Mouse (Mus musculus): Measurements from ENCODE around the gene Sp7.

DNA sequence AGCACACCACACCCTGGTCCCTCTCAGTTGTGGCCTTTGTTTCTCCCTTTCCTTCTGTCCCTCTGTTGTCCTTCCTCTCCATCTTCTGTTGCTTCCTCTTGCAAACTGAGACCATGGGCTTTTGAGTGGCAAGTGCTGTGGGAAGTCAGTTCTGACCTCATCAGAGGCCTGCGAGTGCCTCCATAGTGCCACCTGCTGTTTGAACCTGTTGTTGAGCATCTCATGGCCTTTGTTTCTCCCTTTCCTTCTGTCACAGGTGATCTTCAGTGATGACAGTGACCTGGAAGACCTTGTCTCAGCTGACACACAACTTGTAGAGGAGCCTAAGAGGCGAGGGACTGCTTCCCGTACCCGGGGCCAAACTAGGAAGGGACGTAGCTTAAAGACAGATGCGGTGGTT, 50.7 kb downstream of the Sp7 start:
- TF ChIP-seq HCFC1 (IDR thresholded peaks at IDR 0.05; ENCODE audit: low read depth, low read length): no peak
- TF ChIP-seq POLR2AphosphoS2 (IDR thresholded peaks at IDR 0.05; ENCODE audit: low read length): no peak
- TF ChIP-seq USF1 (IDR thresholded peaks at IDR 0.05; ENCODE audit: low read depth, low read length): no peak
- TF ChIP-seq UBTF (IDR thresholded peaks at IDR 0.05; ENCODE audit: borderline replicate concordance, insufficient read depth, low read depth, low read length): no peak
- no peak for TF ChIP-seq POLR2A (IDR thresholded peaks at IDR 0.05; ENCODE audit: control insufficient read depth in 1 of 2, insufficient read depth in 1 of 2, low read depth in 1 of 2, low read length in 2 of 2, poor library complexity in 1 of 2)
- no peak for TF ChIP-seq EP300 (IDR thresholded peaks at IDR 0.05; ENCODE audit: low read depth in 1 of 2, low read length in 2 of 2)
- no peak for TF ChIP-seq TCF12 (IDR thresholded peaks at IDR 0.05; ENCODE audit: low read depth, low read length)
- peak; percentile 79 to 89 (median 87) for TF ChIP-seq CTCF (IDR thresholded peaks at IDR 0.05 in 2 of 3, conservative IDR thresholded peaks at IDR 0.05 in 1 of 3; ENCODE audit: control insufficient read depth in 1 of 3, insufficient read depth in 1 of 3, low read depth in 2 of 3, low read length in 3 of 3, poor library complexity in 1 of 3, severe bottlenecking in 1 of 3)
- TF ChIP-seq RCOR1 (IDR thresholded peaks at IDR 0.05; ENCODE audit: low read depth, low read length): no peak
- TF ChIP-seq ZNF384 (IDR thresholded peaks at IDR 0.05; ENCODE audit: low read depth, low read length): no peak
- TF ChIP-seq MAX (IDR thresholded peaks at IDR 0.05; ENCODE audit: low read length): no peak

All from MEL (cell line).